Mouse (Mus musculus) kidney, postnatal 14 days (tissue): ENCODE data around the gene Iqcd.

ENCODE experiments used
- DNase-seq: peaks from one replicate; pipeline ENCODE4 v3.0.0; 2022; ENCODE audit warnings: mixed read lengths

Gene Iqcd

GRCm38 (mm10) chr5:120634131-120634530 is 45.3 kb downstream of the Iqcd start, which contains the start of gene Cfap73:
Cfap73 (minus strand) TSS chr5:120634235.
- no peak for DNase-seq

GRCm38 (mm10) chr5:120634860-120635259 is 46.0 kb downstream of the Iqcd start:
- DNase-seq = no peak

GRCm38 (mm10) chr5:120635633-120636032 is 46.8 kb downstream of the Iqcd start:
- DNase-seq = no peak

DNA sequence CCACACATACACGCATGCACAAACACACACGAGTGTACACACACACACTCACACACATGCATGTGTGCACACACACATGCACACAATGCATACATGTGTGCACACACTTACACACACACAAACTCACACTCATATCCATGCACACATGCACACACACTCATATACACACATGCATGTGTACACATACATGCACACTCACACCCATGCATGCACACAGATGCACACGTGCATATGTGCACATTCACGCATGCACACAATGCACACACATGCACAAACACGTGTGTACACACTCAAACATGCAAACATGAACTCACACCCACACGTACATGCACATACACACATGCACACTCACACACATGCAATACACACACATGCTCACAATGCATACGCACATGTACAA is 51.3 kb downstream of the Iqcd start:
- DNase-seq = no peak

- DNase-seq = peak; percentile 62
Observed at GRCm38 (mm10) chr5:120643365-120644085, 54.7 kb downstream of the Iqcd start.

DNA sequence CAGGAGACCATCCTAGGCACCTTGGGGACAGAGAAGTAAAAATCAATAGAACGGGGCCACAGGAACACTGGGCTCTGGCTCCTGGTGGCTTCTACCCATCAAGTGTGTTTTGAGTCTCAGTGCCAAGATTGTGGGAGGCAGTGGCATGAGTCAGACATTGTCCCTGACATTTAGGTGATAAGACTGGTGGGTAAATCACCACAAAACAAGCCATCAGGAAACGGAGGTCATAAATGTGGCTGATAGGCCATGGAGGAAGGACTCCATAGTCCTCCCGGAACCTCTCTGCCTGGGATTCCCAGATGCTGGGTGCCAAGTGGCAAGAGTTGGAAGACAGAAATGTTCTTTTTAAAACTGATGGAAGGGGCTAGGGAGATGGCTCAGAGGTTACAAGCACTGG is 55.4 kb downstream of the Iqcd start:
- no peak for DNase-seq

GRCm38 (mm10) chr5:120645851-120646250 is 57.0 kb downstream of the Iqcd start:
- DNase-seq = peak; percentile 76

- DNase-seq = no peak
Observed at GRCm38 (mm10) chr5:120647361-120647760, 58.5 kb downstream of the Iqcd start.

DNA sequence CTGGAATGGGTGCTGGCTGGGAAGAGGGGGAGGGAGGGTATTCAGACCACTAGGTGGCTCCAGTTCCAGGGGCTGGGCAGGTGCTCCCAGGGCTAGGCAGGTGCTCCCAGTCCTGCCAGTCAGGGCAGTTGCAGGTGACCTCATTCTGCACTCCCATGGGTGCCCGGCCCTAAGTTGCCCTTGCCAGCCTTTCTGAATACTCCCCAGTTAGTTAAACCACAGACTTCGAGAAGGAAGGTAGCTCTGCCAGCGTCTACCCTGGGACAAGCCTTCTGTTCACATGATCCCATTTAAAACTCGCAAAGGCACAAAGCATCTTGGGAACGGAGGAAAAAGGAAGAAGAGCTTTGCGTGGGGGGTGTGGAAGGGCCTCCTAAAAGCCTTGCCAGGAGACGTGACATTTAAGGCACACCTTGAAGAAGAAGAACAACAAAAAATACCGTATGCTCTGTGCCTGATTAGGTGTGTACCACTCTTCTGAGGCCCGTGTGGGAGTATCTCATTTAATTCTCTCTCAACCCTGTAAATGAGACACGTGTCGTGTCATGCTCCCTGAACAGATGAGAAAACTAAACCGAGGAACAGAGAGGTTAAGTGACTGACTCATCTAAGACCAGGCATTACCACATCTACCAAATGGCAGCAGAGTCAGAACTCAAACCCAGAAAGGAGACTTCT is 59.1 kb downstream of the Iqcd start:
- DNase-seq = no peak

DNA sequence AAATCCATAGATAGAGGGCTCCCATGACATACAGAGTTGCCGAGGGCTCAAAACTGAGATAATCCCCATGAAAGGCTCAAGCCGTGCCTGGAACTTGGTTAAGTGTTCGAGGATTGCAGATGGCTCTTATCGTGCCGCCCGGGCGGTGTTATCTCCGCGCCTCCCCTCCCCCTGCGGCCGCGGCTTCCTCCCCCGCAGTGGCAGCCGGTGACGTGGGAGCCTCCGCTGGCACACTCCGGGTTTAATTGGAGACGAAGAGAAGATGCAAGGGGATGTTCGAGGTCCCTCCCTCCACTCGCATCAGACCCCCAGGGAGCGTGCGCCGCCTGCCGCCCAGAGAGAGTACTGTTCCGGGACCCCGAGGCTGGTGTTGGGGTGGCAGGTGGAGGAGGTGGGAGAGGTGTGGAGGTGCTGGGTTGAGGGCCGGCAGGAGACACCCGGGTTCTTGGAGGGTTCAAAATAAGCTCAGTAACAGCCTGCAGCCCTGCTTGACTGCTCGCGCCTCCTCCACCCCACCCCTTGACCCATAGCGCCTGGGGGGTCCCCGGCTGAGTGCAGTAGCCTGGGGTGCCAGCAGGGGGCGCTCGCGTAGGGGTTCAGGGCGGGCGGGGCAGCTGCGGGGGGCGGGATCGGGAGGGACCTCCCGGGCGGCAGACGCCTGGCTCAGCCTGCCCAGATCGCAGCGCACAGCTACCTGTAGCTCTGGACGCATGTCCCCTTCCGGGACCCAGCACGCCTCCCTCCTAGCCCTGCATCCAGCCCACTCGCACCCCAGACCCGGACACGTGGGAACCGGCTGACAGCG is 60.0 kb downstream of the Iqcd start, which contains the start of gene Rasal1:
Gene Rasal1 (plus strand): TSS at position 244 of the 805 bp plus-strand sequence.
- DNase-seq = peak; percentile 37

GRCm38 (mm10) chr5:120649374-120649933 is 60.6 kb downstream of the Iqcd start:
- DNase-seq = no peak

DNA sequence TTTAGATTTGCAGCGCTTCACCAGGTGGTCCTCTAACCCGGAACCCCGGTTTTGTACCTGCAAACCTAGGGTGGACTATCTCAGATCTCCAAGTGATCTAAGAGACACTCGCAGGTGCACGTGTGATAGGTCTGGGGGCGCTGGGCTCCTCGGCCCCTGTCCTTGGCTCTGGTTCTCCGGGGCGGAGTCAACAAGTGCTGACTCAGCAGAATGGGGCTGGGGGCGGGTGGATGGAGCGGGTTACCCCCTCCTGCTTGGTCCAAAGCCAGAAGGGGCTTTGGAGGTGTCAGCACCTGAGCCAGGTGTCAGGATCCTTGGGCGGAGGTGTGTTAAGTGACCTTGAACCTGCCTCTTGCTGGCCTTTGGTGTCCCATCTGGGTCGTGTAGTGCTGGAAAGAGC is 61.1 kb downstream of the Iqcd start:
- DNase-seq = no peak

DNA sequence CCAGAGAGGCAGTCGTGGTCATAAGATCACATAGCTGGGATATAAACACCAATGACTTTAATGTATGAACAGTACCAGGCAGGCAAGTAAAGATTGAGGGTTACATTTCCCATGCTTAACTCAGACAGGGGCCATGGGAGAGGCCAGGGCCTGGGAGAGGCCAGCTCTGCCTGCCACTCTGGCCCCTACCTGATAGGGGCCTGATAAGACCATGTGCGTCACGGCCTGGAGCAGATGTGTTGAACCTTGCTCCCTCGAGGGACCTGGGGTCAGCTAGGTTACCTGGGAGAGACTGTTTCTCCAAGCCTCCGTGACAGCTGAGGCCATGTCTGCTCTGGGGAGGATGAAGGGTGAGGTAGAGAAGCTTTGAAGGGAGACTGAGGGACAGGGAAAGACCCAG is 62.4 kb downstream of the Iqcd start:
- DNase-seq = no peak

DNA sequence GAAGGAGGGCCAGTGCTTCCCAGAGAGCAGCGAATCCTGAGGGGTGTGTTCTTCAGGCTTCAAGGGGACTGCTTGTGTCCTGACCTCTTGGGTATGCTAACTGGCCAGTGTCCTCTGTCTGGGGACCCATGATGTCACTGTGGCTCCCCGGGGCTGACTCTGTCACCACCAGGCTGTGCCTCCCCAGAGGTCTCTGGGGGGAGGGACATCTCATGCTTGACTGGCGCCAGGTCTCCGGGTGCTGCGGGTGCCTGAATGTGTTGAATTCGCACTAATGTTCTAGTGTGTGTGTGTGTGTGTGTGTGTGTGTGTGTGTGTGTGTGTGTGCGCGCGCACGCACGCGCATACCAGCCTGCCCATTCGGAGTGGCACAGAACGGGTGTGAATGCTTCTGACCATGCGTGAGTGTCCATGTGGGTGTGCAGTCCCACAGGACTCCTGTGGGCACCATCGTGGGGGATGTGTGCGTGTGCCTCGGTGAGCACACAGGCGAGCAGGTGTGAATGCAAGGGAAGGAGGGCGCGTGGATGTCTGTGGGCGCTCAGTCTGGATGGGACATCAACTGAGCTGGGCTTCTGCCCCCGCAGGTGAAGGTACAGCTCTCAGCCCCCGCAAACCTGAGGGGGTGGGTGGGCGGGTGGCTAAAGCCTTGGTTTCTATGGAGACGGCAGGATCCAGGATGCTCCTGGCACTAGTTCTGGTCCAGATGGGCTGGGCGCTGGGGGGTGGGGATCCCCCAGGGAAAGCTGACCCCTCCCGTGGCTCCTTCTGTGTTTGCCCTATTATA is 64.3 kb downstream of the Iqcd start:
- DNase-seq = no peak

- no peak for DNase-seq
Observed at GRCm38 (mm10) chr5:120653873-120654272, 65.1 kb downstream of the Iqcd start.

GRCm38 (mm10) chr5:120656281-120656751 is 67.5 kb downstream of the Iqcd start:
- no peak for DNase-seq
